Mouse (Mus musculus): ENCODE results near the gene Gm826.

DNA sequence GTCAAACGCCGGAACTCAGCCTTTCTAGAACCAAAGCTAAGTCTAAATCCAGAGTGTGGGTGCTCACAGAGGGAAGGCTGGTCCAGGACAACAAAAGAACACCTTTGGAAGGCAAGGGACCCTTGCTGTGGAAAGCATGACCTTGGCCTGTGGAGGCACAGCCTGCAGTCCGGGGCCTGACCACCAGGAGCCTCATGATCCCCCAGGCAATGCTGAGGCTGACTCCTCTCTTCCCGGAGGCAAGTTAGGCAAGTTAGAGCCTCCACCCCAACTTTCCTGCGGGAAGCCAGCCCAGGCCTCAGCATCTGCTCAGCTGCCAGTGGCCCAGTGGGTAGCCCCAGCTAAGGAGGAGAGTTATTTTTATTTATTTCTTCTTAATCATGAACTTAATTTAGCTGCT lies 42.3 kb upstream of the Gm826 start:
- no peak for TF ChIP-seq CTCF (IDR thresholded peaks at IDR 0.05; ENCODE audit: extremely low read depth, insufficient read length, insufficient replicate concordance, low read depth, low read length)
- no peak for TF ChIP-seq POLR2A (IDR thresholded peaks at IDR 0.05; ENCODE audit: low read depth, low read length)

All from small intestine, adult 2 months (tissue).